Mouse (Mus musculus): ENCODE data around the gene Ywhag.

The Ywhag gene

DNA sequence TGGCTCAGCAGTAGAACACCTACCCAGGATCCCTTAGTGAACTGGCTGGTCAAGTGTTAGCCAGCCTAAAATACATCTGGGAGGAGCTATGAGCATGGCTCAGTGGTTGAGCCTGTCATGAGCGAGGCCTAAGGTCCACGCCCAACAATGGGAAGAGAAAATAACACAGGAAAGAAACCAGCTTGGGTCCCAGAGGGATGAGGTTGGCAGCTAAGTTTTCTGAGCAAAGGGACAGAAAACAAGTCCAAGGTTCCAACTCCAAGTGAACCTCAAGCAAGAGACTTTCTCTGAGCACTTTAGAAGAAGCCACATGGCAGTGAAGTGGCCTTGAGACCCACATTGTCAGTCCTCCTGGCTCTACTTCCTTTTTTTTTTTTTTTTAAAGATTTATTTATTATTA lies 17.2 kb upstream of the Ywhag start:
- DNase-seq (ENCODE audit: low read depth, low spot score), result peak; percentile 49

DNA sequence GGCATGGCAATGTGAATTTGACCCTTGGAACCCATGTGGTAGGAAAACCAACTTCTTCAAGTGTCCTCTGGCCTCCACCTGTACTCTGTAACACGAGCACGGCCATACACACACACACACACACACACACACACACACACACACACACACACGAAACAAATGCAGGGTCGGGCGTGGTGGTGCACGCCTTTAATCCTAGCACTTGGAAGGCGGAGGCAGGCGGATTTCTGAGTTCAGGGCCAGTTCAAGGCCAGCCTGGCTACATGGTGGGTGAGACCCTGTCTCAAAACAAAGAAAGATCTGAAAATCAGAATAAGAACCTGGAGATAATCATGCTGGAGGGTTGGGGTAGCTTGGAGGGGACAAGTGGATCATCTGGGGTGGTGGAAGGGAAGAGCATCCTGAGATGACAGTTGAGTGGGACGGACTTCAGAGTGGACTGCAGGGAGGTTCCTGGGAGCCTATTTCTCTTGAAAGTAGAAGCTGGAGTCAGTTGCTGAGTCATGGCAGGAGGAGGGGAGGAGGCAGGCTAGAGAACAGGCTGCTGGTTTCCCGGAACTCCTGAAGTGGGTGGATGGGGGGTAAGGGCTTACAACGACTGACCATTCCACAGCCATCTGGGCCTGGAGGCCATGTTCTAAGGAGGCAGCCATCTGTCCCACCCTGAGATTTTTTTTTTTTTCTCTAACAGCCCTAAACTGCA lies 16.4 kb upstream of the Ywhag start:
- peak; percentile 87 for DNase-seq (ENCODE audit: low read depth, low spot score)

DNA sequence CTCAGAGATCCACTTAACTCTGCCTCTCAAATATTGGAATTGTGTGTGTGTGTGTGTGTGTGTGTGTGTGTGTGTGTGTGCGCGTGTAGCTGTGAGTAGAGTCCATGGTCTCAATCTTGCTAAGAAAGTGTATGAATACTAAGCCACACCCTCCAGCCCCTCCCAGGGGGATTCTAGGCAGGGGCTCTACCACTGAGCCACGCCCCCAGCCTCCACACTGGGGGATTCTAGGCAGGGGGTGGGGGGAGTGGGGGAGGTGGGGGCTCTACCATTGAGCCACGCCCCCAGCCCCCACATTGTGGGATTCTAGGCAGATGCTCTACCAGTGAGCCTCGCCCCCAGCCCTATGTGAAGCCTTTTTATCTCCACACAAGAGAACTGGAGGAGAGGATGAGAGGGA lies 12.2 kb upstream of the Ywhag start:
- DNase-seq (ENCODE audit: low read depth, low spot score), result no peak

DNA sequence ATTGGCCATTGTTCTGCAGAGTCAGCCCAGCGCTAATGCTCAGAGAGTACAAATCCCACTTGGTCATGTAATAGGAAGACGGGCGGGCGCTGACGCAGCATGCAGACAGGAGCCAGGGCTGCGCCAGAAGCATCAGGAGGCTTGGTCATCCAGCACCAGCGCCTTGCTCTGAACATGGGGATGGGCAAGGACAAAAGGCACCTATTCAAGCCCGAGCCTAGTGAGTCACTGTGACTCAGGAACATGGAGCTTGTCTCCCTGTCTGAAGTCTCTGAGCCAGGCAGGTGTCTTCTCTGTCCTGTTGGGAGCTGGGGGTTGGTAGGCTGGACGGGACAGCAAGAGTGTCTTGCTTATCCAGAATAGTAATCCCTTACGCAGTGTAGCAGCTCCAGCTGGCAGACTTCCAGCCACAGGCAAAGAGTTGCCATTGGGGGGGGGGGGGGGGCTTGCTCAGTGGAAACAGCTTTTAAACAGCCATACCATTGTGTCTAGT lies 11.5 kb upstream of the Ywhag start:
- no peak for DNase-seq (ENCODE audit: low read depth, low spot score)

DNA sequence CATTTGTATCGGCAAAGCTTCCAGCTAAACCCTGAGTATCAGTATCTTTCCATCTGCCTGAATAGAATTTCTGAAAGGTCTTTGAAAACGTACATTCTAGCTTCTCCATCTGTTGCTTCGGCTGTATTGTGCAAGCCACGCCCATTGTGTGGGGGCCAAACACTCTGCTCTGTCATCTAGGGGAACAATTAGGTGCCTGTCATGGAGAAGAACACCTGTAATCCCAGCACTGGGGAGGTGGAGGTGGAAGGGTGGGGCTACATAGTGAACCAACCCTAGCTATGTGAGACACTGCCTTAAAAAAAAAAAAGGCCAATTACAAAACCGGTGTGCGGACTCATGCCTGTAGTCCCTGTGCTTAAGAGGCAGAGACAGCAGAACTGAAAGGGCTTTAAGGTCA lies 8.3 kb upstream of the Ywhag start:
- DNase-seq (ENCODE audit: low read depth, low spot score), result no peak

DNA sequence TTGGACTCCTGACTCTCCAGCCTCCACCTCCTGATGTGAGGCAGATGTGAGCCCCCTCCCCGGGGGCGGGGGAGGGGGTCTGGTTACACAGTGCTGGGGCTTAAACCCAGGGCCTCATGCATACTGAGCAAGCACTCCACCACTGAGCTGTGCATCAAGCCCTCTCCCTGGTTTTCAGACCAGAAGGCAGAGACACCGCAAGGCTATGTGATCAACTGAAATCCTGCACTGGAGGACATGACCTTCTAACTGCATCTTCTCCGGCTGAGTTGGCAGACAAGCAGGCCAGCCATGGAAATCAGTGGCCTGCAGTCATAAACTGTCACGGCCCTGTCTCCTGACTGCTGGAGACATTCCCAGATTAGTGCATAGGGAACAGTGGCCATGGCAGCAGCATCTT lies 6.2 kb upstream of the Ywhag start:
- DNase-seq (ENCODE audit: low read depth, low spot score), result no peak

DNA sequence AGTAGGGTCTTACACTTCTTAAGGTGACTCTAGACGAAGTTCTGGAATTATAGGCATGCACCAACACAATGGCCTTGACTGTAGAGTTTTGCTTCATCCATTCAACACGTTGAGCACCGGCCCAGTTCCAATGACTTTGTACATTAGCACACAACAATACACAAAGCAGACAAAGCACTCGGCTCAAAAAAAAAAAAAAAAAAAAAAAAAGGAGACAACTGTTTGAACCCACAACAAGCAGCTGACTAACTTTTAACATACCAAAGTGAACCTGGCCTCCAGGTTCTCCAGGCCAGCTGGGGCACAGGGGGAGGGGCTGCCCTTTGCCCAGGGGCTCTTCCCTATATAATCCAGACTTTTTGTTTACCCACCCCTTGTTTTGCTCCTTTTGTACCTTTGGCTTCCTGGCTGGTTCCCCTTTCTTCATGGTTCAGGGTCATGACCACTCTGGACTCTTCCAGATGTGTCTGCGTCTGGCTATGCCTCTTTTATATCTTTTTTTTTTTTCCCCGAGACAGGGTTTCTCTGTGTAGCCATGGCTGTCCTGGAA lies 1.3 kb upstream of the Ywhag start:
- DNase-seq (ENCODE audit: low read depth, low spot score), result no peak

DNA sequence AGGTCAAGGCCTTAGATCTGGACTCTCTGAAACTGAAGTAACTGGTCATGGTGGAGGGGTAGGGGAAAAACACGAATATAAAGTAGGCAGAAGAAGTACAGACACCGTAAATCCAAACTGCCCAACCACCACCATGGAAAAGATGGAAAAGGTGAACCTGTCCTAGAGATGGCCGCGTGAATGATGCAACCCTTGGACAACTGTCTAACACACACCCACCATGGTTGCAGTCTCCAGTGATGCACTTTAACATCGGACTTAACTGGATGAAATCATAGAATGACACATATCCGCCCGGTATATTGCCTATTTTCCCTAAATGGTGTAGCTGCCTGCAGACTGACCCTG lies 734 bp upstream of the Ywhag start:
- peak; percentile 90 for DNase-seq (ENCODE audit: low read depth, low spot score)

DNA sequence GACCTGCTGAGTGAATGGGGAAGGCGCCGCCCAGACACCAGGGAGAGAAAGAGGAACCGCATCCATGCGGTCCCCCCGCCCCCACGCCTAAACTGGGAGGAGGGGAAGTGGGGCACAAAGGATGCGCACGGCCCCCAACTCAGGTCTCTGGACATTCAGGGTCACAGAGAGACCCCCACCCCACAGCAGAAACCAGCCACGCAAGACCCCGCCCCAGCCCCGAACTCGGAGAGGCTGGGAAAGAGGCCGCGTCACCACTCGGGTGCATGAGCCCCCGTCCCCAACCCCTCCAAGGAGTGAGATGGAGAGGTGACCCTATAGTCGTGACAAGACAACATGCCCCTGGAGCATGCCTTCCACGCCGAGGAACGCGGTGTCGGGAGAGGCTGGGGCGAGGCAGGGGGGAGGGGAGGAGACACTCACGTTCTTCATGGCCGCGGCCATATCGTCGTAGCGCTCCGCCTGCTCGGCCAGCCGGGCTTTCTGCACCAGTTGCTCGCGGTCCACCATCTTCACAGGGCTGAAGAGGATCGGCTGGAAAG lies 445 bp downstream of the Ywhag start:
- DNase-seq (ENCODE audit: low read depth, low spot score), result peak; percentile 73

DNA sequence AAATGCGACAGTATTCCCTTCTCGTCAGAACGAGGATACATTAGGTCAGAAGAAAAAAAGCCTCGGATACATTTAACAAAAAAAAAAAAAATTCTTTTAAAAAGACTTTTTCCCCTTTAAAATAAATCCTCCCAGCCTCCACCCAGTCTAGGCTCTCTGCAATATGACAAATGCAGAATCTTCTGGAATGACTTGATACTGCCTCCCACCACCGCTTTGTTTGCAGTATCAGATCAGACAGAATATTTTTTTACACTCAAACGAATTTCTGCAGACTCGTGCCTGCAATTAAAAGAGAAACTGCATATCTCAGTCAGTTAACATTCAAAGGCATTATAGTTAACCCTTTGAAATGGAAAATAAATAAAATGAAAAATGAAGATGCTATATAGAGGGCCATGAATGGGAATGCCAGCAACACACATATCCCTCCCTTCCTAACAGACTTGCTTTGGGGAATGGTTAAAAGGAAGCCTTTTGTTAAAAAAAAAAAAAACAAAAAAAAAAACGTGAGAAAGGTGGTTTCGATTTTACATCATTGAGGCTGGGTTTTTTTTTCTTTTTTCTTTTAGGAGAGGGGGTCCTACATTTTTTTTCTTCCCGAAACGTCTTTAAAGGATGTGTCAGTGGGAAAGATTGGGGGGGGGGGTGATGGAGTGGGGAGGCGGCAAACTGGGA lies 1.1 kb downstream of the Ywhag start:
- DNase-seq (ENCODE audit: low read depth, low spot score), result no peak

DNA sequence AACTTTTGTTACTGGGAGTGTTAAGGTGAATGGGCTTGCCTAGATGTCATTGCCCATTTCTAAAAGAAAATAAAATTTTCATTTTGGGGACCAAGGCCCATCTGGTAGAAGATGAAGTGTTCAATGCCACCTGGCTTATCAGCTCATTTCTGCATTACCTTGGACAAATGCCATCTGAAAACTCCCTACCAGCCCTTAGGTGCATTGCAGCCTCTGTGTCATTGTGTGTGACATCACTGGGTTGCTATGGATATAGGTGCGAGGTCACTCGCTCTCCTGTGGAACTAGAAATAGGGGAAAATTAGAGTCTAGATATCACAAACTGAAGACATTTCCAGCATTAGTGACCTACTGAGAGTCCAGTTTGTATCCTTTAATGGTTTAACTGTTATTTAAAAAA lies 2.1 kb downstream of the Ywhag start:
- DNase-seq (ENCODE audit: low read depth, low spot score), result peak; percentile 61

DNA sequence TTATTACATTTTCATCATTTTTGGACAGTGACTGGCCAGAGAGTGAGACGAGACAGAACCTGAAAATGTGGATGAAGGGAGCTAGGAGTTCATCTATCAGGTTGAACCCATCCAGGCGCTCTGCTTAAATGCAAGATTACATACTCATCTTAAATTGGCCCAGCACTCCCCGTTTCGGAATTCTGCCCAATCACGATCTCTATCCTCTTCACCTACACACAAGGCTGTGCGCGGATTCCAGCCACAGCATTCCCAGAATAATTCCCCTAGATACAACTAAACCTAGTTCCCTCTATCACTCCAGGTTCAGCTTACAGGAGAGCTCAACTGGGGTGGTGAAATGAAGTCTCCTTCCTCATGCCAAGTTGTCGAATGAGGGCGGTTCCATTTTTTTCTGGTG lies 2.9 kb downstream of the Ywhag start:
- DNase-seq (ENCODE audit: low read depth, low spot score), result no peak

DNA sequence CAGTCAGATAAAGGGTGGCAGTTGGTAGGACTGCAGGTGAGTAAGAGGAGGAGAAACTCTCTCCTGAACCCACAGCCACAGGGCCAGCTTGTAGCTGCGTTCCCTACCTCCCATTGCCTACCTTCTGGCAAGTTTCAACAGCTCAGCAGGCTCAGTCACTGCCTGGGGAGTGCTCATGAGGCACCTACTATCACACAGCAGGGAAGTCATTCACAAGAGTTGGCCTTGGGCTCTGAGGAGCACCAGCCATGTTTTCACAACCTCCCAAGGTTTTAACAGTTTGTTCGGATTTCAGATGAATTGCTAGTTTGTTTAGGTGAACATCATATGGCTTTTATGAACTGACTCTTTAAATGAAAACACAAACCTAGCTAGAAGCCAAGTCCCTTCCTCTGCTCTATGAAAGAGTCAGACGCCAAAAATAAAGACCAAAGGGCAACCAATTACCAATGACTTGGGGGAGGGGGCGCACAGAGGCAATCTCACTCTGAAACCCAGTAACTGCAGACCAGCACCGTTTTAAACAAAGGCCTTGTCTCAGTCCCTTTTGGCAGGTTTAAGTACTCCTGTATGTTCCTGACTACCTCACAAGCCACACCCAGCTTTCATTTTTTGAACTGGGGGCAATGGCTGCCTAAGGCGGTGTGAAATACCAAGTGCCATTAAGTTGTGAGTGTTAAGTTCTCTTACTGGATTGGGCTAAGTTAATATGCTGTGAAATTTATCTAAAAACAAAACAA lies 4.6 kb downstream of the Ywhag start:
- no peak for DNase-seq (ENCODE audit: low read depth, low spot score)

DNA sequence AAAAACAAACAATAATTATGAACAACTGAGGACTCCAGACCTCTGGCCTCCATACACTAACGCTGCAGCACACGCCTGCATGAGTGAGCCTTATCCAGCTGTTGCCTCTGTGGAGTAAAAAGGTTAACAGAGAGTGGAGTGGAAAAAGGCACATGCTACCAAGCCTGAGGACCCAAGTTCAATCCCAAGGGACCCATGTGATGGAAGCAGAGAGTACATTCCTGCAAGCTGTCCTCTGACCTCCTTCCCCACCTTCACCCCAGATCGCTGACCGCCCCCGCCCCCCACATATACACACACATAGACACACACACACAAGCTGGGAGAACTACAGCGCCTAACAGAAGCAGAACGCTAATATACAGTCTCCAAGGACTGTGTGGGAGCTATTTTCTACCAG lies 10.5 kb downstream of the Ywhag start:
- DNase-seq (ENCODE audit: low read depth, low spot score), result no peak

DNA sequence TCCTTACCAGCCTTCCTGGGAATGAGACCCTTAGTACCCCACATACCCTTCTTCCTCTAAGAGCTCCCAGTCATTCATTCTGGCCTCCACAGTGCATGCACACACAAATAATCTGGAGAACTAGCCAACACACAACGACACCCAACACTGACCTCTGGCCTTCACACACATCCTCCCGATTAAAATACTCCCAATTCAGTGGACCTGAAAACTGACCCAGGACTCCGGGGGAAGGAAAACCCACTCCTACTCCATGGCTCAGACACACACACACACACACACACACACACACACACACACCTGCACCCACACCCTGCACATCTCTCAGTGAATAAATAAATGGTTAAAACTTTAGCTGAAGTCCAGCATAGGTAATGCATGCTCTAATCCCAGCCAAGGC lies 14.5 kb downstream of the Ywhag start:
- DNase-seq (ENCODE audit: low read depth, low spot score), result no peak

DNA sequence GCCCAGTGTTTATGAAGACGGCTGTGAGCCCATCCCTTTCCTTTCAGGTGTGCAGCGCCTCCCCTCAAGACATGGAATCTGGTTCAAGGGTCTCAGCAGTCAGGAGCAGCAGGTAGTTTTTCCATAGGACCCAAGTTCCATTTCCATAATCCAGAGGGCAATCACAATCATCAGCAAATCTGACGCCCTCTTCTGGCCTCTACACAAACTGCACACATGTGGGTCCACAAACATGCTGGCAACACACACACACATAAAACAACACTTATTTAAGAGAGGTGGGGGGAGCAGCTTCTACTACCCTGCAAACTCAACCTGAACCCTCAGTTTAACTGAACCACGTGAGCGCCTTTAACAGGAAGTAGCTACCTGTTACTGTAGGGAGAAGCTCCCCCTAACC lies 15.8 kb downstream of the Ywhag start:
- no peak for DNase-seq (ENCODE audit: low read depth, low spot score)

DNA sequence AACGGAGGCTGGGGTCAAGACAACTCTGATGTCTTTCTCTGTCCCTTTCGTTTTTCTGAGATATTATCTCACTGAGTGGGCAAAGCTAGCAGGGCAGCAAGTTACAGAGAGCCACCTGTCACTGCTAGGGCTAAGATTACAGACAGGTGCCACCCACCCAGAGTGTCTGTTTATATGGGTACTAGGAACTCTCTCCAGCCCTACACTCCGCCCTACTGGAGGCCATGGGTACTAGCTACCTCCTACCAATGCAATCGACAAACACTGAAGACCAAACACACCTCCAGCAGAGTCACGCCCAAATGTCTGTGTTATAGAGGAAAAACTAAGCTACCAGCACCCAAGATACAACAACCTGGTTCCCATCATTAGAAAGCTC lies 16.4 kb downstream of the Ywhag start:
- DNase-seq (ENCODE audit: low read depth, low spot score), result no peak

DNA sequence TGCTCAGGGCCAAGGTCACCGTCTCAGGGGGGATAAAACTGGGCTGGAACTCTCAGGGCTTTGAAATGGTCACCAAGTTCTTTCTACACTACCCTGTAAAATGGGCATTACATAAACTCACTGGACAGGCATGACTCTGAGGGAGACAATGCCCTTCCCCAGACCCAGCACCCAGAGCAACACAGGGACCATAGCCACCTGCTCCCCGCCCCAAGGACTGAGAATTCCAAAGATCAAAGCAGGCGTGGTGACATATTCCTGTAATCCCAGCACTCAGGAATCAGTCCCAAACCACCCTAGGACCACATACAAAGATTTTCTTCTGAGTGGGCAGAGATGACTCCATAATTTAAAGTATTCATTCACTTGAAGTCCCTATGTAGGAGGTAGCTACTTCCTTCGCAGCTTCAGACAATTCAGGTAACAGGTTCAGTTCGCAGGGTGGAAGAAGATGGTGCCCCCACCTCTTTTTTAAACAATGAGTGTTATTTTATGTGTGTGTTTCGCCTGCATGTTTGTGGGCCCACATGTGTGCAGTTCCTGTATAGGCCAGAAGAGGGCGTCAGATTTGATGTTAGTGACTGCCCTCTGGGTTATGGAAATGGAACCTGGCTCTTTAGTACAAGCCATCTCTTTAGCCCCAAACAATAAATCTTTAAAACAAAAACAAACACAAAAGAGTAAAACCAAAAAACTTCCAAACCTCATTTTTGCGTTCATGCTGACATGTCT lies 16.9 kb downstream of the Ywhag start:
- no peak for DNase-seq (ENCODE audit: low read depth, low spot score)

DNA sequence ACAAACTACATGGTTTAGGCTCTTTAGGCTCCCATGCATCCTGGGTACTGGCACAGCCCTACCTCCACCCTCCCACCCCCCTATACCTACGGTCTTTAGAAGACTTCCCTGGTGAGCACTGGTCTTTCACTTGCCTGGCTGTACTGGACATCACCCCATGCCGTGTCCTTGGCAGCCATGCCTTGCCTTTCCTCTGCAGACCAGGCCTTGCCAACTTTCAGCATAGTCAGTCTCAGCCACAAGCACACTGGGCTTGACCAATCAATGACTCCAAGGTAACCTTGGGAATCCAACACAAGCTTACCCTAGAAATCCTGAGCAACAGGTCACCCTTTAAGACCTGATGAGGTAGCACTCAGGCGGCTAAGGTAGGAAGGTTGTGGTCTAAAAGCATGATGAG lies 17.8 kb downstream of the Ywhag start:
- DNase-seq (ENCODE audit: low read depth, low spot score), result no peak

DNA sequence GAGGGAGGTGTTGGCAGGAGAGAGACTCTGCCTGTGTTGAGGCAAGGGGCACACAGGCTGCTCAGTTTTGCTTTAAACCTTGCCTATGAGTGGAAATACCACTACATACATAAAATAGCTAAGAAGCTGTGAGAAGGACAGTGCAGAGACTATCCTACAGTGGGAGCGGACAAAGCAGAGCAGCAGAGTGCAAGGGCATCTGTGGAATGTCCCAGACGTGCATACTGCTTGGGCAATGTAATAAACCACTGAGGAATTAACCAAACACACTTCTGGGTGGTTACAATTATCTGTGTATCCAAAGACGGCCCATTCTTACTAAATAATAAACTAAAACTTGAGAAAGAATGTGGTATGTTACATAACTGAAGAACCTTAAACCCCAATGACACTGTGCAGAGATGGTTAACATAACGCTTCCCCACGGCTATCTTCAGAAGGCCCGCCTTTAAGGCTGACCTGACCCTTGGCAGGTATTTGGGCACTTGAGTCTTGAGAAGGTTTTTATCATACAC lies 18.3 kb downstream of the Ywhag start:
- no peak for DNase-seq (ENCODE audit: low read depth, low spot score)

DNA sequence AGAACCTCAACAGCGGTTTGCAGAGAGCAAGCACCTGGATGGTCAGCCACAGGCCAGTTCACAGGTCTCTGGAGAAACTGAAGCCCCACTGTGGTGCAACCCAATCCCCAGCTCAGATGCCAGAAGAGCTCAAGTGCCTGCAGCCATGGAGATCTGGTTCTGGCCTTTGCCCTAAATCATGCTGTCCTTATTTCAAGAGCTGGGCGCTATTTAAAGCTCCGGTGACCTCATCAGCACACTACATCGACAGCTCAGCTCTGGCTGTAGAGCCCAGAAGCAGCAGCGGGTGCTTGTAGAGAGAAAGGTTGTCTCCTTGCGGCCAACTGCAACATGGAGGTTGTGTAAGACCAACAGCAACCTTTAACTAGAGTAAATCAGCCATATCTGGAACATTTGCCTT lies 20.3 kb downstream of the Ywhag start:
- DNase-seq (ENCODE audit: low read depth, low spot score), result peak; percentile 68
